Mouse (Mus musculus): ENCODE data around the gene Rapgef4. TPM values are rescaled to one million over a fixed set of nuclear protein-coding genes. Genes with fewer than 3 reads are reported as not detected.

Gene Rapgef4
- polyA plus RNA-seq, 1 experiment from 2014 or later: 16.7 TPM

DNA sequence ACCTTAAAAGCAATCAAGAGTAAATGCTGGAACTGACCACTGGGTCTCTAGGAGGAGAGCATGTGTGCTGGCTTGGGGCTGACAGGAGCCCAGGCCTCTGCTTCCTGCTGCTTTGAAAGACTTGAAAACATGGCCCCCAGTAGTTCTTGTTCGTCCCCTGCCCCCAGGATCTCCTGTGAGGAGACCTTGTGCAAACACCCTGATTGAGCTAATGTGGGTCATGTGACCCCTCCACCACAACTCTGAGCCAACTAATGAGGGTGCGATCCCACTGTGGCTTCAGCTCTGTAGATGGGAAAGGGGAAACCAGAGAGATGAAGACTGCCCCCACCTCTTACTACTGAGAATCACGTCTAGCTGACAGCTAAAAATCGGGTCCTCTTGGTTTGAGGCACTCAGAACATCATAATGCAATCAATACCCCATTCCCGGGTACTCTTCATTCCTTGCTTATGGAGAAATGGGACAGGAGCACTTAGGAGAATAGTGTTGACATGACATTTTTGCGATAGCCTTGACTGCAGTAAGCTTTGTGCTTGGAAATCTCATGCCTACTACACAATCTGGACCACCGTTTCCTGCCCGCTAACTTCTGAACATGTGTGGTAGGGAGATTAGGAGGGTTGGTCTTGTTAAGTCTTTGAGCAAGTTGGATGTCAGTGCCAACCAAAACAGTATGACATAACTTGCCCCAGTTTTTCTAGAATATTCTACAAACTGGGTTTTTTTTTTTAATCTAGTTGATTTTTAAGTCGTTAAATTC, 170.9 kb downstream of the Rapgef4 start:
- no peak overlapping the region for H3K4me2 ChIP-seq
- H3K4me3 ChIP-seq: no peak overlapping the region
- WGBS: 84% methylated on average over 9 of the region's 9 CpGs
- H3K9ac ChIP-seq: no peak overlapping the region
- 0 out of 2 replicates have a peak, but pooled peaks cover 7% of the 10 kb centered on the region for H3K4me1 ChIP-seq (replicated peaks)
- H3K9me3 ChIP-seq: no peaks in the 10 kb centered on the region
- no peaks in the 10 kb centered on the region for H3K36me3 ChIP-seq
- no peak overlapping the region for H3K27ac ChIP-seq
- ATAC-seq (ENCODE audit: low FRiP score): no peak
- H3K27me3 ChIP-seq: no peaks in the 10 kb centered on the region

DNA sequence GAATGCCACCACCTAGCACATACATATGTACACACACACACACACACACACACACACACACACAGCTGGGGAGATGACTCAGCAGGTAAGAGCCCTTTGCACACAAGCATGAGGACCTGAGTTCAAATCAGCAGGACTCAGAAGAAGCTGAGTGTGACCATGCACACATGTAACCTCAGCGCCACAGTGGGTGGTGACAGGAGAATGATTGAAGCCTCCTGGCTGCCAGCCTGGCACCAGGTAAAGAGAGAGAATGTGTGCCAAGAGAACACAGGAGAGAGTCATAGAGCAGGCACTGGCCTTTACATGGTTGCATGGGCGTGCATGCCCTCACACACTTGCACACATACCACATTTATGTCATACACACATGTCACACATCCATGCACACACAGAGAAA, 171.7 kb downstream of the Rapgef4 start:
- H3K9ac ChIP-seq: no peak overlapping the region
- H3K9me3 ChIP-seq: no peaks in the 10 kb centered on the region
- H3K4me1 ChIP-seq (replicated peaks): peaks cover 10% of the 10 kb centered on the region
- H3K4me3 ChIP-seq: no peak overlapping the region
- ATAC-seq (ENCODE audit: low FRiP score): no peak
- no peak overlapping the region for H3K4me2 ChIP-seq
- WGBS: 91% methylated on average over 2 of the region's 2 CpGs
- H3K36me3 ChIP-seq: no peaks in the 10 kb centered on the region
- no peaks in the 10 kb centered on the region for H3K27me3 ChIP-seq
- H3K27ac ChIP-seq: no peak overlapping the region

DNA sequence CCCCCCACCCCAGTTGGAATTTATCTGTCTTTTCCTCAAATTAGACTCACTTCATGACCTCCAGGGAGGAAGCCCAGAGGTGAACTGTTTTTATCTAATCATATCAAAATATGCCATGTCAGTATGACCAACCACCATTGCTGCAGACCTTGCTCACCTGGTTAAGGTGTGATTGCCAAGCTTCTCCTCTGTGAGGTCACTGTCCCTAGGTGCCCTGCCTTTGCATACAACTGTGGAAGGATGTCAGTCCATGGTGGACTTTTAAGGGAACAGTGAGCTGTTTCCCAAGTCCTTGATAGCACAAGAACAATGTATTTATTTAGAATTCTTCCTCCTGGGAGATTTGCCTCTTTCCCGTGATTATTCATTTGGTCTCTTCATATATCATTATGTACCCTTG, 172.8 kb downstream of the Rapgef4 start:
- Histone ChIP-seq H3K9me3 (no peaks in the 10 kb centered on the region), H3K36me3 (no peaks in the 10 kb centered on the region), H3K9ac (no peak overlapping the region), H3K4me1 (replicated peaks) (peaks cover 6% of the 10 kb centered on the region), H3K4me2 (no peak overlapping the region), H3K4me3 (no peak overlapping the region), H3K27me3 (no peaks in the 10 kb centered on the region), H3K27ac (no peak overlapping the region)
- 79% methylated on average over 1 of the region's 1 CpGs for WGBS
- no peak for ATAC-seq (ENCODE audit: low FRiP score)

- H3K4me2 ChIP-seq: no peak overlapping the region
- H3K9ac ChIP-seq: no peak overlapping the region
- H3K27ac ChIP-seq: no peak overlapping the region
- no peaks in the 10 kb centered on the region for H3K9me3 ChIP-seq
- peaks cover 8% of the 10 kb centered on the region for H3K4me1 ChIP-seq (replicated peaks)
- 74% methylated on average over 8 of the region's 8 CpGs for WGBS
- no peaks in the 10 kb centered on the region for H3K36me3 ChIP-seq
- ATAC-seq (ENCODE audit: low FRiP score): no peak
- H3K4me3 ChIP-seq: no peak overlapping the region
- H3K27me3 ChIP-seq: no peaks in the 10 kb centered on the region
Observed at GRCm38 (mm10) chr2:72155102-72155773, 174.2 kb downstream of the Rapgef4 start.

DNA sequence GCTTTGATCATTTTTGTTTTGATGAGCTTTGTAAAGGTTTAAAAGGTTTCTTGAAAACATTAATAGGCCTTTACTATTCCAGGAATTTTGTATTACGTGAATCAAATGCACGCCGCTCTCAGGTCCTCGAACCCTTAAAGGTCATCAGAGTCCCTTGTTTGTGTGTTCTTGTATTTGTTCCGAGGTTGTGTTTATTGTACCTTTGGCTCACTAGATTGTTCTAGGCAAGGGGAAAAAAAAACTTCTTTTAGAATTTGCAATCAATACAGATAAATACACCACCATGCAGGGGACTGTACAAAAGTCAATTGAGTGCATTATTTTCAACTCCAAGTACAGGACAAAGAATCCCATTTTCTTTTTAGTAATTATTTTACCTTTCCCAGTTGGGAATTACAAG, 175.4 kb downstream of the Rapgef4 start:
- no peaks in the 10 kb centered on the region for H3K27me3 ChIP-seq
- WGBS: 84% methylated on average over 5 of the region's 5 CpGs

DNA sequence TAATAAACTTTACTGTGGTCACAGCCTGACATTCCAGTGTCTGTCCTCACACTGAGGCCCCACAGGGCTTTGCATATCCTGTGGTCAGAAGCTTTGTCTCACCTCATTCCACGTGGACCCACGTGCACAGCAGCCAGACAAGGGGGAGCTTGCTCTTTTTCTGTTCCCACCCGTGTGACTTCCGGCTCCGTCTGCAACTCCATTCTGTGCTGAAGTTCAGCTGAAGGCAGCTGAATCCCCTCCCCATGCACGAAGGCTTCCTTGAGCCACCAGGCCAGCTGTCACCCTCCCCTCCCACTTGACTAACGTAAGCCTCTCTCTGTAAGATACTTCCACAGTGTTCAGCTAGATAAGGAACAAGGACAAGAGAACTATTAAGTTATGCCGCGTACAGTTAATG, 176.5 kb downstream of the Rapgef4 start:
- Histone ChIP-seq H3K27ac (no peak overlapping the region), H3K9me3 (no peaks in the 10 kb centered on the region), H3K36me3 (no peaks in the 10 kb centered on the region), H3K9ac (no peak overlapping the region), H3K4me1 (replicated peaks) (peaks cover 10% of the 10 kb centered on the region), H3K4me2 (no peak overlapping the region), H3K4me3 (no peak overlapping the region), H3K27me3 (no peaks in the 10 kb centered on the region)
- no peak for ATAC-seq (ENCODE audit: low FRiP score)
- 39% methylated on average over 9 of the region's 9 CpGs for WGBS

More for the DNA sequence above, 175.4 kb downstream of the Rapgef4 start:
- Histone ChIP-seq H3K36me3 (no peaks in the 10 kb centered on the region), H3K4me3 (no peak overlapping the region), H3K4me2 (no peak overlapping the region), H3K9ac (no peak overlapping the region), H3K9me3 (no peaks in the 10 kb centered on the region), H3K27ac (no peak overlapping the region), H3K4me1 (replicated peaks) (peaks cover 10% of the 10 kb centered on the region)
- ATAC-seq (ENCODE audit: low FRiP score): no peak

- ATAC-seq (ENCODE audit: low FRiP score): no peak
- WGBS: 79% methylated on average over 5 of the region's 5 CpGs
- no peak overlapping the region for H3K4me2 ChIP-seq
- H3K27ac ChIP-seq: no peak overlapping the region
- no peak overlapping the region for H3K4me3 ChIP-seq
- peaks cover 10% of the 10 kb centered on the region for H3K4me1 ChIP-seq (replicated peaks)
- H3K27me3 ChIP-seq: no peaks in the 10 kb centered on the region
- no peak overlapping the region for H3K9ac ChIP-seq
- no peaks in the 10 kb centered on the region for H3K36me3 ChIP-seq
- no peaks in the 10 kb centered on the region for H3K9me3 ChIP-seq
Observed at GRCm38 (mm10) chr2:72158045-72158444, 177.0 kb downstream of the Rapgef4 start.

GRCm38 (mm10) chr2:72158691-72159225, 177.7 kb downstream of the Rapgef4 start:
- H3K9me3 ChIP-seq: no peaks in the 10 kb centered on the region
- H3K27ac ChIP-seq: no peak overlapping the region
- no peak overlapping the region for H3K4me2 ChIP-seq
- 75% methylated on average over 10 of the region's 10 CpGs for WGBS
- no peak for ATAC-seq (ENCODE audit: low FRiP score)
- H3K36me3 ChIP-seq: no peaks in the 10 kb centered on the region
- H3K4me3 ChIP-seq: no peak overlapping the region
- peaks cover 10% of the 10 kb centered on the region for H3K4me1 ChIP-seq (replicated peaks)
- no peaks in the 10 kb centered on the region for H3K27me3 ChIP-seq
- no peak overlapping the region for H3K9ac ChIP-seq

DNA sequence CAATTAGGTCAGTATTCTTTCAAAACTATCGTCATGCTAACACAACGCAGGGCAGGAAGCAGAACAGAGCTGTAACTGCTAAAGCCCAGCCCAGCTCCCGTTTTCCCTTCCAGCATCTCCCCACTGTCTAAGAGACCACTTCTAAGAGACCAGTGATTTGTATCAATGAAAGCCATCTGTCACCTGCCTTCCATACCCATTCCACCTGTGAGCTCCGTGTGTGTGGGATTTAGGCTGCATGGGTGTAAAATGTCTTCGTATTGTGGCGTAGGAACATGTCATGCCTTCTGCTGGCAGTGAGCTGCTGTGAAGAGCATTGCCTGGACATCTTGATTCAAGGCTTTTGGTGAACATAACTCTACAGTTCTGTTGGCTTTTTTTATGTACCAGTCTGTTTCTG, 178.2 kb downstream of the Rapgef4 start:
- WGBS: 85% methylated on average over 6 of the region's 6 CpGs
- Histone ChIP-seq H3K27me3 (no peaks in the 10 kb centered on the region), H3K36me3 (no peaks in the 10 kb centered on the region), H3K27ac (no peak overlapping the region), H3K4me3 (no peak overlapping the region), H3K4me2 (no peak overlapping the region), H3K9ac (no peak overlapping the region), H3K4me1 (replicated peaks) (peaks cover 10% of the 10 kb centered on the region), H3K9me3 (no peaks in the 10 kb centered on the region)
- no peak for ATAC-seq (ENCODE audit: low FRiP score)

GRCm38 (mm10) chr2:72165136-72165854, 184.3 kb downstream of the Rapgef4 start:
- no peaks in the 10 kb centered on the region for H3K27me3 ChIP-seq
- H3K4me2 ChIP-seq: no peak overlapping the region
- H3K27ac ChIP-seq: no peak overlapping the region
- H3K9ac ChIP-seq: no peak overlapping the region
- H3K9me3 ChIP-seq: no peaks in the 10 kb centered on the region
- no peaks in the 10 kb centered on the region for H3K36me3 ChIP-seq
- H3K4me3 ChIP-seq: no peak overlapping the region
- H3K4me1 ChIP-seq (replicated peaks): peaks cover 18% of the 10 kb centered on the region
- WGBS: 79% methylated on average over 5 of the region's 5 CpGs
- no peak for ATAC-seq (ENCODE audit: low FRiP score)

DNA sequence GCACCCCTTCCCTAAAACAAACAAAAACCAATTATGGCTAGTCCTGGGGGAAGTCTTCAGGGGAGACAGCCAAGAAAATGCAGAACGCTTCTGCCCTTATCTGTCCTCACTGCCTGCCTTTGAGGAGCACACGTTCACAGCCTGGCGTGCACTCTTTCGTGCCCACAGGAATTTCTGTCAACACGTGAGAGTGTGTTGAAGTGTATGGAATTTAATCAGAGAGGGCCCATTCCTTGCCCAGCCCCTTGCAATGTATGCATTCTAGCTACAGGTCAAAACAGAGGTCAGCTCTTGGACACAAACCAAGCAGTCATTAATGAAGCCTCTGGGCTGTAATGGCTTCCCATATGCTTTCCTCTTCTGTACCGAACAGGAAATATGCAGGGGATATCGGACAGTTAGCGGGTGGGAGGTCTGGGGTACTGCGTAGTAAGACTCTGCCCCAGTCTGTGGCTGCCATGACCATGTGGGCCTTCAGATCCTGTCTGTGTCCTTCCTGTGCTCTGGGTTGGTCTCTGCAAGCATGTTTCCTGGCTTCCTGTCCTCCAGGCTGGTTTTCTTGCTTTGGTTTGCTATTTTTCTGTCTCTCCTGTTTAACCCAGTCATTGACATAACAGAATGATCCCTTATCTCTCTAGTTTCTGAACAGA, 188.5 kb downstream of the Rapgef4 start:
- Histone ChIP-seq H3K9ac (no peak overlapping the region), H3K4me2 (no peak overlapping the region), H3K9me3 (no peaks in the 10 kb centered on the region), H3K27me3 (no peaks in the 10 kb centered on the region), H3K4me3 (no peak overlapping the region), H3K4me1 (replicated peaks) (peaks cover 16% of the 10 kb centered on the region), H3K36me3 (no peaks in the 10 kb centered on the region), H3K27ac (no peak overlapping the region)
- 71% methylated on average over 9 of the region's 9 CpGs for WGBS
- no peak for ATAC-seq (ENCODE audit: low FRiP score)

DNA sequence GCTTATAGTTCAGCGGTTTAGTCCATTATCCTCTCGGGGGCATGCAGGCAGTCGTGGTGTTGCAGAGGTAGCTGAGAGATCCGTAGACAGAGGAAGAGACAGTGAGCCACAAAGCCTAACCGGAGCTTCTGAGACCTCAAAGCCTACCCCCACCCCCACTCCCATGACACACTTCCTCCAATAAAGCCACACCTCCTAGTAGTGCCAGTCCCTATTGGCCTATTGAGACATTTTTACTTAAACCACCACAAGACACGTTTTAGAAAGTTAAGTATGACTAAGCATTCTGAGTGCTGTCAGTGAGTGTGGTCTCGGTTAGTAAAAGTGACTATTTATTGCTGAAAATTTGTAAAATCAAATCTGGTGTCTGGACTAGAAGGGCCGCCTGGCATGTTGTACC, 189.5 kb downstream of the Rapgef4 start:
- H3K27ac ChIP-seq: no peak overlapping the region
- 84% methylated on average over 8 of the region's 8 CpGs for WGBS
- H3K27me3 ChIP-seq: no peaks in the 10 kb centered on the region
- no peaks in the 10 kb centered on the region for H3K9me3 ChIP-seq
- H3K4me2 ChIP-seq: no peak overlapping the region
- H3K4me1 ChIP-seq (replicated peaks): peaks cover 19% of the 10 kb centered on the region
- H3K9ac ChIP-seq: no peak overlapping the region
- no peak for ATAC-seq (ENCODE audit: low FRiP score)
- no peaks in the 10 kb centered on the region for H3K36me3 ChIP-seq
- no peak overlapping the region for H3K4me3 ChIP-seq
